Mouse (Mus musculus) testis, adult 2 months (tissue): ENCODE measurements around the gene Clcn1.

Experiments
- CTCF ChIP-seq: fragments of 200-500 bp; IDR thresholded peaks from 2 replicates; pipeline ENCODE4 v1.5.1; 2012; ENCODE audit warnings: low read depth, mild to moderate bottlenecking, inconsistent platforms, low read length, moderate library complexity; ENCODE audit not compliant: control insufficient read depth, insufficient read depth, insufficient replicate concordance
- POLR2A ChIP-seq: fragments of 200-500 bp; IDR thresholded peaks from 2 replicates; pipeline ENCODE4 v1.6.1; 2012; ENCODE audit warnings: low read depth, mild to moderate bottlenecking, inconsistent platforms, low read length, moderate library complexity; ENCODE audit not compliant: control insufficient read depth

- TF ChIP-seq CTCF: no peak
- TF ChIP-seq POLR2A: no peak
Observed at GRCm38 (mm10) chr6:42364066-42364465, 77.6 kb downstream of the Clcn1 start.
